Mouse (Mus musculus) CD8-positive naive resting alpha-beta T cell, adult 2 months (primary cell): Measurements from ENCODE around the gene Dusp18.

Experiments
- DNase-seq, 2 experiments: peaks; one replicate each; pipeline ENCODE4 v3.0.0; 2022; ENCODE audit warnings: low read depth in 2 of 2, low spot score in 2 of 2

The Dusp18 gene

DNA sequence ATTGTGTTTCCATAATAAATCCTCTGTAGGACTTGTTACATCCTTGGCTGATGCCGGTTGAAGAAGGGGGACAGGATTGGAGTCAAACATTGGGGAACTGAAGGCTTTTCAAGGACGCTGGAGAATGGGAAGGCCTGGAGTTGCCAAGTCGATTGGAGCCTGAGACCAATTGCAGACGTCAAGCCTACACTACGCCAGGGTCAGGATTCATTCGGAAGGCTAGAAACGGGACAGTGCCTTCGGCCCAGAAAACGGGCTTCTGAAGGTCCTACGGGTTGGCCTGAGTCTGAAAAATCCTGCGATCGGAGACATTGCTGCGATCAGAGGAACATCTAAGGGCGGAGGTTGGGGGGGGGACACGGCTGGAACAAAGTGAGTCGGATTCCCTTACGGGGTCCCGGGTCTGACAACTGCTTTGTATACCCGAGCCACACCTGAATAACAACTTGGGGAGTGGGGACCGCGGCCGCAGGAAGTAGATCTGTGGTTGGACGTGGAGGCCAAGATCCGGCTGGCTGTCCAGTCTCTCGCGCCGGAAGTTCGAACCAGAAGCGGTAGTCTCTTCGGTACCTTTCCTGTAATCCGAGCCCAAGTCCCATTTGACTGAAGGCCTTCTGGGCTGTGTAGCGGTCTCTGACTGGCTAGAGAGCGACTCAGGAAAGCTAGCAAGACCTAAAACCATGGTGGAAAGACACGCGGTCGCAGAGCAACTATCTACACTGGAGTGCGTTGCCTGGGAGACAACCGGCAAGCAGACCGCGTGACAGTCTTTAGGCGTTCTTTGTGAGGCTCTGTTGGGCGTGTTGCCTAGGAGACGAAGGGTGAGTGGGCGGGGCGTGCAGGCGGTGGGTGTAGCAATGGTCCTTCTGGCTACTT, at the start of gene Dusp18, which contains the start of gene 4921536K21Rik:
Dusp18 (plus strand) TSS at position 835 of the 876 bp plus-strand sequence.
4921536K21Rik (minus strand) TSS at position 693 of the 876 bp plus-strand sequence.
- peak; percentile 79 to 85 for DNase-seq

GRCm38 (mm10) chr11:3846351-3846750, 48.7 kb upstream of the Dusp18 start:
- no peak for DNase-seq

GRCm38 (mm10) chr11:3849469-3850314, 45.3 kb upstream of the Dusp18 start:
- no peak for DNase-seq

GRCm38 (mm10) chr11:3850315-3850614, 44.8 kb upstream of the Dusp18 start:
- DNase-seq, result no peak

DNA sequence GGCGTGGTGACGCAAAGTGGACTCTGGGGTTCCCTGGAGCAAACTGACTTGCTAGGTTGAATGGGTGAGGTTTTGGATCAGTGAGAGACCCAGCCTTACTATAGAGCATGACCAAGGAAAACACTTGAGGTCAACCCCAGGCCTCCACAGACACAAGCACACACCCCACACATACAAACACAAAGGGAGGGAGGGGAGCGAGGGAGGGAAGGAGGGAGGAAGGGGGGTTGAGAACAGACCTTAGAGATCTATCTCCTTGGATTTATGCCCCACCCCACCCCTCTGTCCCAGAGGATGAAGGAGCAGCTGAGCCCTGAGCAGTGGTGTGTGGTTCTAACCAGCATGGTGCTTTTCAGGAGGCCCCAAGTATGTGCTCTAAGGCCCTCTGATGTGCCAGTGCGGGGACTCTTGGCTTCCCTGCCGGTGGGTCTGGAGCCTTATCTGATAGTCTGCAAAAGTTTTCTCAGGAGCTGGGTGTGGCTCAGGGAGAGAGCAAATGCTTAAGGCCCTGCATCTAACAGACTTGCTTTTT, 44.2 kb upstream of the Dusp18 start:
- DNase-seq, result no peak

DNA sequence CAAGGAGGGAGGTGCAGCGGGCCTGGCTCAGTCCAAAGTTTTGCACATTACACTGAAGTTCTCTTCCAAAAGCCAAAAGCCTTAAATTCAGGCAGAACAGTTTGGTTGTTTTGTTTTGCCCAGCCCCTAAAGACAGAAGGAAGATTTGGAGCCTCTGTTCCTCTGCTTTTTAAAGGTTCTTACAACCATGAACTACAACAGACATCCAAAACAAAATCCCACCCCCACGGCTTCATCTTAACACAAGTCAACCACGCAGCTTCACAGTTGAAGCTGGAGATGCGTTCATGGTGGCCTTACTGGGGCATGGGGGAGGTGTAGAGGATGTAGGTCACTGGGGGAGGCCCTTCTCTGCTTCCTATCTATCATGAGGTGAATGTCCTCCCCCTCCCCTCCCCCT, 43.2 kb upstream of the Dusp18 start:
- no peak for DNase-seq

GRCm38 (mm10) chr11:3853031-3853430, 42.0 kb upstream of the Dusp18 start:
- no peak for DNase-seq

- DNase-seq, result no peak
These were observed 41.5 kb upstream of the Dusp18 start for GRCm38 (mm10) chr11:3853481-3854034.

DNA sequence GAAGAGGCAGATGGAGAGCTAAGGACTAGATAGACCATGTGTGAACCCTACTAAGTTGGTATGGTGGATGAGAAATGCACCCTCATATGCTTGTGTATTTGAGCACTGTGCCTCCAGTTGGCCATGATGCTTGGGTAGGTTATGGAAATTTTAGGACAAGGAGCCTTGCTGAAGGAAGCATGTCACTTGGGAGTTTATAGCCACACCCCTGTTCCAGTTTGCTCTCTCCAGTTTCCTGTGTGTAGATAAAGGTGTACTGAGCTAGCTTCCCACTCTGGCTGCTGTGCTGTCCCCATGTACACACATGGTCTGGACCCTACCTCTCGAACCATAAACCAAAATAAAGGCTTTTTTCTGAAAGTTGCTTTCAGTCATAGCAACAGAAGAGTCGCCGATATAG, 40.9 kb upstream of the Dusp18 start:
- DNase-seq, result no peak

- no peak for DNase-seq
These were observed 39.2 kb upstream of the Dusp18 start for GRCm38 (mm10) chr11:3855846-3856245.

DNA sequence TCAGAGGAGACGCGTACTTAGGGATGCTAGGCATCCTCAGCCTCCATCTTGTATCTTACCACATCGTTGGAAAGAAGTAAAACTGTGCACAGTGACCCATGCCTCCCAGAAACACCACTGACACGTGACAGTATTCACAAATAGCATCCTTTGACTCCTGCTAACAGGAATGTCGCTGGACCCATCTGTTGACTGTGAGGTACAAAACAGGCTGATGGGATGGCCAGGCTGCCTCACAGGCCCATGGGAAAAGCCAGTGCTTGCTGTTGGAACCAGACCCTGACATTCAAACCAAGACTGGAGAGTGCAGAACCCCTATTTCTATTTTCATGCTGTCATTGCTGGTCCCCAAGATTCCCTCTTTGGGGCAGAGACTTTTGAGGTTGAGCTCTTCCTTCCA, 37.1 kb upstream of the Dusp18 start:
- DNase-seq, result no peak

- DNase-seq, result no peak
These were observed 35.3 kb upstream of the Dusp18 start for GRCm38 (mm10) chr11:3859778-3860177.

DNA sequence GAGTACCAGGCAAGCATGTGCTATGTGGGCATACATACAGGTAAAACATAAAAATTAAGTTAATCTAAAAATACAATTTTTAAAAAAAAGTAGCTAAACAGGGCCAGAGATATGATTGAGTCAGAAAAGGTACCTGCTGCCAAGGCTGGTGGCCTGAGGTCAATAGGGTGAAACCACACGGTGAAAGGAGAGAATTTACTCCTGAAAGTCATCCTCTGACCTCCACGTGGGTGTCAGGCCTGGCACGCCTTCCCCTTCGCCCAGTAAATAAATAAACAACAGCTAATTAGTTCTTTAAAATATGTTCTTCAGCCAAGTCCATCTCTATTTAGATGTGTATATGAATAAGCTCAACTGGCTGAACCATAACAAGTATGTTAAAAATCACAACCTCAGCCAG, 34.7 kb upstream of the Dusp18 start:
- DNase-seq, result no peak

GRCm38 (mm10) chr11:3862661-3863453, 32.2 kb upstream of the Dusp18 start:
- no peak for DNase-seq

DNA sequence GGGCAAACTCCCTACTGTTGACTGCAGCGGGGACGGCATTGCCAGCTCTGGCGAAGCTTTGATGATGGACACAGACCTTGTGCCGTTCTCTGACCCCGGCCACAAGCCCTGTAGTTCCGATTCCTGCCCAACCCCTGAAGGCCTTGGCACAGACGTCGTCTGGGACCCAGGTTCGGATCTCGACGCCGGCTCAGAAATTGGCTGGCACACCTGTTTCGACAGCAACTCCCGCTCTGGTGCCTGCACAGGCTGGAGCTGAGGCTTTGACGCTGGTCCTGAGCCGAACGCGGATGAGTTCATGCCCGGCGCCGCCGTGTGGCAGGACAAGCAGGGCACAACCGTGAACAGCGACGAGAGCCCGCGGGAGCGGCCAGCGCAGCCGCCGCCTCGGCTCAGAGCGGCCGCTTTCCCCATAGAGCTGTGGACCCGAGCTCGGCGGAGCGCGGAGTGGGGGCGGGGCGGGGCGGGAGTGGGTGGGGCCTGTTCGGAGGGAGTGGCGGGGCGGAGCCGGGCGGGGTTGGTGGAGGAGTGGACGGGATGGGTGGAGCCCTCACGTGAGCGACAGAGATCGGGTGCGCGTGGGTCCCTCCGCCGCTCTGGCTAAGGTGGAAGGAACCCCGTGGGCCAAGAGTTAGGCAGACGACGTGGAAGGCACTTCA, 31.5 kb upstream of the Dusp18 start, which contains the start of gene Osbp2:
Osbp2 (minus strand) TSS at position 450 of the 659 bp plus-strand sequence.
- peak; percentile 12 to 18 for DNase-seq

GRCm38 (mm10) chr11:3864343-3864742, 30.7 kb upstream of the Dusp18 start:
- no peak for DNase-seq

- no peak for DNase-seq
These were observed 18.6 kb upstream of the Dusp18 start for GRCm38 (mm10) chr11:3876419-3876818.

- no peak for DNase-seq
These were observed 16.4 kb upstream of the Dusp18 start for GRCm38 (mm10) chr11:3878660-3879059.

DNA sequence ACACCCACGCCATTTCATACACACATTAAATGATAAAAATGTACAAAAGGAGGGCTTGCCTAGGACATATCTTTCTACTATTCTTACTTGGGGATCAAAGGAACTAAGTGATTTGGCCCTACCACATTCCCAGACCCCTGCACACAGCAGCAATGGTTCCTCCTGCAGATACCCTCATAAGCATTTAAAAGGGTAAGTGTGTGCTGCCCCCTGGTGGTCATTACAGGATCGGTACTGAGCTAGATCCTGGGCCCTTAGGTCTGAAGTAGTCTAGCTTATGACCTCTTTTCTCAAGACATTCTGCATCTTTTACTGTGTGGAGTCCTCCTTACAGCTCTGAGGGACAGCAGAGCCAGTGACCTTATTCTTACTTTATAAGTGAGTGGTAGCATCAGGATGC, 15.2 kb upstream of the Dusp18 start:
- peak; percentile 55 to 65 for DNase-seq

- no peak for DNase-seq
These were observed 11.3 kb upstream of the Dusp18 start for GRCm38 (mm10) chr11:3883711-3884110.
